Comparison of ENCODE assay signal across 25 mouse cellular contexts in the genomic region with DNA sequence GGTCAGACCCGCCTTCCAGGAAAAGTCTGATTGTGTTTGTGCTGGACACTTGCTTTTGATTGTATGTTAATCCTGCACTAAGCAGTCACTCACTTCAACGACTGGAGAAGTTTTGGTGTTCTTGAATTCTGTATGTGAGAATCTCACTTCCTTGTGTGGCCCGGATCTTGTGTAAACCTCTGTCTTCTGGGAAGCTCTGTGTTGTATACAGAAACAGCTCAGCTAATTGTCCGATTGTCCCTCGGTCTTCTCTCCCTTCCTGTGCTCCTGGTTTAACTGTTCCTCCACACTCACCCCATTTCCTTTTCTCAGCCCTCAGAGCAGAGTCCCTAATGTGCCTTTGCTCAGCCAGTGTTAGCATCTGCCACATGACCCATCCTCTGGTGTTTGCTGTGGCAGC.
DNase-seq lines count a peak whose midpoint lies in the region; ATAC-seq and TF ChIP-seq lines count a peak whose summit lies in the region.
"Had no signal": no experiment of that assay in that cellular context is flagged by ENCODE, and none has a peak within 500 bp of the region (broad histone marks: within the 10 kb centered on the region; RNA-seq: fewer than 3 reads in every experiment).

No protein-coding gene starts in this region.

- 28% methylated on average over 5 of the region's 5 CpGs for WGBS in liver, embryonic 16.5 days (ENCODE audit: insufficient replicate concordance)
- 45% methylated on average over 5 of the region's 5 CpGs for WGBS in liver, embryonic 12.5 days (ENCODE audit: insufficient replicate concordance)
- WGBS in midbrain, postnatal 0 days: 62% methylated on average over 5 of the region's 5 CpGs
- 72% methylated on average over 5 of the region's 5 CpGs for WGBS in midbrain, embryonic 16.5 days
- WGBS in liver, postnatal 0 days (ENCODE audit: insufficient replicate concordance): 33% methylated on average over 5 of the region's 5 CpGs

- no peak overlapping the region for H3K9ac ChIP-seq in liver, embryonic 16.5 days (ENCODE audit: low read depth, low read length)
- no peak overlapping the region for H3K9ac ChIP-seq in liver, embryonic 12.5 days
- H3K9ac ChIP-seq in midbrain, postnatal 0 days (replicated peaks; ENCODE audit: low read length, poor library complexity, severe bottlenecking): no peak overlapping the region
- H3K9ac ChIP-seq in midbrain, embryonic 16.5 days (ENCODE audit: low read depth, low read length): no peak overlapping the region
- no peak overlapping the region for H3K9ac ChIP-seq in liver, postnatal 0 days (replicated peaks)
- H3K9ac ChIP-seq: embryonic facial prominence, embryonic 12.5 days; intestine, embryonic 15.5 days; lung, embryonic 14.5 days had no signal

- no peak for TF ChIP-seq CTCF in midbrain, postnatal 0 days (IDR thresholded peaks at IDR 0.05)
- no peak for TF ChIP-seq CTCF in liver, postnatal 0 days (IDR thresholded peaks at IDR 0.05; ENCODE audit: low read depth)

- ATAC-seq in liver, embryonic 16.5 days (ENCODE audit: low read depth): peak; percentile 55; the same call in 1 of the 2 replicates
- ATAC-seq in liver, embryonic 12.5 days: no peak
- ATAC-seq in midbrain, postnatal 0 days (ENCODE audit: low FRiP score): no peak
- no peak for ATAC-seq in midbrain, embryonic 16.5 days
- ATAC-seq in liver, postnatal 0 days: no peak
- ATAC-seq in cerebellum, adult (ENCODE audit: insufficient number of reproducible peaks, low FRiP score, low TSS enrichment): no peak
- ATAC-seq: forebrain, embryonic 16.5 days; hindbrain, postnatal 0 days; intestine, embryonic 15.5 days had no signal

- peaks cover 2% of the 10 kb centered on the region; the same call in 1 of the 2 replicates for H3K4me1 ChIP-seq in liver, embryonic 16.5 days (ENCODE audit: control insufficient read depth, low read depth, low read length)
- H3K4me1 ChIP-seq in liver, embryonic 12.5 days: no peaks in the 10 kb centered on the region
- H3K4me1 ChIP-seq in midbrain, postnatal 0 days (ENCODE audit: insufficient read depth, low read length): no peaks in the 10 kb centered on the region; the same call in 1 of the 2 replicates
- H3K4me1 ChIP-seq in midbrain, embryonic 16.5 days (ENCODE audit: control insufficient read depth, insufficient read depth, low read length): peaks cover 3% of the 10 kb centered on the region; the same call in 1 of the 2 replicates
- peaks cover 16% of the 10 kb centered on the region for H3K4me1 ChIP-seq in liver, postnatal 0 days (ENCODE audit: insufficient read depth)
- H3K4me1 ChIP-seq: embryonic facial prominence, embryonic 12.5 days; intestine, embryonic 15.5 days had no signal

- no peak for DNase-seq in midbrain, postnatal 0 days (ENCODE audit: low spot score)
- DNase-seq in liver, postnatal 0 days: no peak
- no peak for DNase-seq in right cerebral cortex, postnatal 4 days
- DNase-seq: adrenal gland, postnatal 25 days; B cell, adult 2 months; cerebellum, adult 8-10 months; embryo, embryonic 11 days; heart, postnatal 14 days; kidney, adult 2 months; kidney, postnatal 36 days; lung, embryonic 14.5 days; lung, postnatal 4 days; right cerebral cortex, postnatal 25 days; spleen, adult 18-20 months; thymus, postnatal 14 days had no signal

- no peaks in the 10 kb centered on the region for H3K9me3 ChIP-seq in liver, embryonic 16.5 days (replicated peaks; ENCODE audit: control insufficient read depth, low read length)
- no peaks in the 10 kb centered on the region for H3K9me3 ChIP-seq in liver, embryonic 12.5 days (replicated peaks)
- no peaks in the 10 kb centered on the region for H3K9me3 ChIP-seq in midbrain, postnatal 0 days (ENCODE audit: low read length)
- no peaks in the 10 kb centered on the region for H3K9me3 ChIP-seq in midbrain, embryonic 16.5 days (replicated peaks; ENCODE audit: control insufficient read depth, low read length, poor library complexity, severe bottlenecking)
- H3K9me3 ChIP-seq in liver, postnatal 0 days (ENCODE audit: low read length): no peaks in the 10 kb centered on the region
- H3K9me3 ChIP-seq: embryonic facial prominence, embryonic 12.5 days; intestine, embryonic 15.5 days had no signal

- no peak for TF ChIP-seq EP300 in liver, postnatal 0 days (IDR thresholded peaks at IDR 0.05; ENCODE audit: low read depth)

- no peak overlapping the region for H3K4me3 ChIP-seq in liver, embryonic 16.5 days (ENCODE audit: low read depth, low read length)
- no peak overlapping the region for H3K4me3 ChIP-seq in liver, embryonic 12.5 days
- H3K4me3 ChIP-seq in midbrain, postnatal 0 days (ENCODE audit: low read depth, low read length): no peak overlapping the region
- no peak overlapping the region for H3K4me3 ChIP-seq in midbrain, embryonic 16.5 days (ENCODE audit: low read depth, low read length)
- no peak overlapping the region for H3K4me3 ChIP-seq in liver, postnatal 0 days (ENCODE audit: low read depth, low read length)
- H3K4me3 ChIP-seq: embryonic facial prominence, embryonic 12.5 days; intestine, embryonic 15.5 days; layer of hippocampus, adult 2 months had no signal

- no peaks in the 10 kb centered on the region for H3K27me3 ChIP-seq in liver, embryonic 16.5 days (ENCODE audit: control insufficient read depth, insufficient read depth, low read depth, low read length)
- H3K27me3 ChIP-seq in liver, embryonic 12.5 days (replicated peaks): no peaks in the 10 kb centered on the region
- no peaks in the 10 kb centered on the region for H3K27me3 ChIP-seq in midbrain, postnatal 0 days (ENCODE audit: insufficient read depth, low read length)
- no peaks in the 10 kb centered on the region for H3K27me3 ChIP-seq in midbrain, embryonic 16.5 days (ENCODE audit: control insufficient read depth, insufficient read depth, low read depth, low read length)
- no peaks in the 10 kb centered on the region for H3K27me3 ChIP-seq in liver, postnatal 0 days (ENCODE audit: insufficient read depth, low read length)
- H3K27me3 ChIP-seq: embryonic facial prominence, embryonic 12.5 days; intestine, embryonic 15.5 days had no signal

- no peak overlapping the region for H3K27ac ChIP-seq in liver, embryonic 16.5 days (ENCODE audit: low read length)
- H3K27ac ChIP-seq in liver, embryonic 12.5 days: no peak overlapping the region
- H3K27ac ChIP-seq in midbrain, postnatal 0 days (ENCODE audit: low read depth, low read length): 0 out of 2 replicates have a peak overlapping the region, but pooled peaks have one; percentile 18
- no peak overlapping the region for H3K27ac ChIP-seq in midbrain, embryonic 16.5 days (ENCODE audit: low read length)
- no peak overlapping the region for H3K27ac ChIP-seq in liver, postnatal 0 days (ENCODE audit: low read depth)
- H3K27ac ChIP-seq: embryonic facial prominence, embryonic 12.5 days; hindbrain, postnatal 0 days; intestine, embryonic 15.5 days; layer of hippocampus, adult 2 months had no signal

- H3K4me2 ChIP-seq in liver, embryonic 16.5 days (ENCODE audit: low read depth, low read length): no peak overlapping the region
- no peak overlapping the region for H3K4me2 ChIP-seq in liver, embryonic 12.5 days
- H3K4me2 ChIP-seq in midbrain, postnatal 0 days (ENCODE audit: low read depth, low read length, poor library complexity, severe bottlenecking): no peak overlapping the region
- H3K4me2 ChIP-seq in midbrain, embryonic 16.5 days (ENCODE audit: low read length): no peak overlapping the region
- H3K4me2 ChIP-seq in liver, postnatal 0 days (ENCODE audit: low read depth, low read length): 0 out of 2 replicates have a peak overlapping the region, but pooled peaks have one; percentile 9
- H3K4me2 ChIP-seq: embryonic facial prominence, embryonic 12.5 days; intestine, embryonic 15.5 days; lung, embryonic 14.5 days; midbrain, embryonic 11.5 days had no signal

- H3K36me3 ChIP-seq in liver, embryonic 16.5 days (ENCODE audit: control insufficient read depth, insufficient read depth): no peaks in the 10 kb centered on the region
- no peaks in the 10 kb centered on the region for H3K36me3 ChIP-seq in liver, embryonic 12.5 days
- H3K36me3 ChIP-seq in midbrain, postnatal 0 days (ENCODE audit: insufficient read depth, low read length): no peaks in the 10 kb centered on the region
- H3K36me3 ChIP-seq in midbrain, embryonic 16.5 days (ENCODE audit: control insufficient read depth, insufficient read depth, low read length): no peaks in the 10 kb centered on the region
- no peaks in the 10 kb centered on the region for H3K36me3 ChIP-seq in liver, postnatal 0 days (replicated peaks; ENCODE audit: insufficient read depth, low read length)
- H3K36me3 ChIP-seq: embryonic facial prominence, embryonic 12.5 days; intestine, embryonic 15.5 days had no signal
